Mouse (Mus musculus) adrenal gland, postnatal 14 days (tissue): ENCODE data around the gene Gm8356. TPM values are rescaled to one million over a fixed set of nuclear protein-coding genes. Genes with fewer than 3 reads are reported as not detected.
"Not testable (repeated sequence)": the region's sequence is repeated elsewhere in the genome, so short reads cannot be mapped to it uniquely, and the experiment has no call there.

Source experiments
- DNase-seq: peaks from one replicate; pipeline ENCODE4 v3.0.0; 2021; ENCODE audit warnings: mixed read lengths
- long read RNA-seq, 2 experiments: library from polyadenylated mRNA; stranded (forward); transcript quantifications; one replicate each; pipeline ENCODE4 v2.0.0; 2021
- total RNA-seq: library from RNA; stranded (reverse); gene quantifications from 2 replicates; pipeline ENCODE4 v1.2.3, GENCODE M21; 2021

Gm8356 gene
- not detected in 2 replicates for total RNA-seq
- long read RNA-seq, experiment 1, result 0 reads
- long read RNA-seq, experiment 2, result 0 reads

DNA sequence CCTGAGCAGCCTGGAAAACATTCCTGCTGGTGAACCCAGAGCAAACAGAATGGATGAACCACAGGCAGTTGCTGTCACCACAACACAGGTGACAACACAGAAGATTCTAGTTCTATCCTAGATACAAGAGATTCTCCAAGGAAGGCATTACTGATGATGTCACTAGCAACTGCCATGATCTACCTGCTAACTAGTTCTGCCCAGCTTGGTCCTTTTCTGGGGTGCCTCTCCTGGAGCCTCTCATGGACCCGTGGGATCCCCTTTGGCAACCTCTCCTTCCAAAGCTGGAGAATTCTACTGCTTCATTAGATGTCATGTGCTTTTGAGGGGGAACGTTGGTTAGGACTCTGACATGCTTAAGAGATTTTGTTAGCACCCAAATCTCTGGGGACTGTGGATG is at the start of gene Gm8356:
Gm8356 (minus strand) TSS at position 101 of the 400 bp plus-strand sequence.
- DNase-seq, result not testable (repeated sequence)

DNA sequence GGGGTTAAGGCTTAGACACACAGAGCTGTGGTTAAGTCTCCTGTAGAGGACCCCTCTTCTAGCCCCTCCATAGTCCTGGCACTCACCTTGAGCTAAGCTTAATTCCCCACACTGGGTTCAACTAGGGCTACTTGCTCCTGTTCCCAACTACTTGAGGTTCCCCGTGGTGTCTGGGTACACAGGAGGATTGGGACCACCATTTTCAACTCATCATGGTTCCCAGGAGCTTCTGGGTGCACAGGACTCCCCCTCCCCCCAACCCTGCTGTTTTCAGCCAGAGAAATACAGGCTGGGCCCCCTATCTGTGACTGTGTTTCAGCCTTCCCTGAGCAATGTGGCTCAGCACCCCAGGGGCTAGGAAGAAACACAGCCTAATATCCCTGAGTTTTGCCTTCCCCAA is 50.8 kb downstream of the Gm8356 start:
- DNase-seq, result not testable (repeated sequence)

DNA sequence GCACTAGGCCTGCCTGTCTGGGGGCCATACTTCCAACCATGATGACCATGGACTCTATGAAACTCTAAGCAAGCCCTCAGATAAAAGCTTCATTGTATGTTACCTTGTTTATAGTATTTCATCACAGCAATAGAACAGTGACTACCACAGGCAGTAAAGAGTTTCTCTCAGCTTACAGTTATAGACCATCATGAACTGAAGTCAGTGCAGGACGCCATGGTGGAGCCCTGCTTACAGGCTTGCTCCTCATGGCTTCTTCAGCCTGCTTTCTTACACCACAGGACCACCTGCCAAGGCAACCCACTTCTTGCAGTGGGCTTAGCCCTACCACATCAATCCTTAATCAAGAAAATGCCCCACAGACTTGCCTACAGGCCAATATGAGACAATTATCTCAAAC is 51.5 kb downstream of the Gm8356 start:
- not testable (repeated sequence) for DNase-seq

DNA sequence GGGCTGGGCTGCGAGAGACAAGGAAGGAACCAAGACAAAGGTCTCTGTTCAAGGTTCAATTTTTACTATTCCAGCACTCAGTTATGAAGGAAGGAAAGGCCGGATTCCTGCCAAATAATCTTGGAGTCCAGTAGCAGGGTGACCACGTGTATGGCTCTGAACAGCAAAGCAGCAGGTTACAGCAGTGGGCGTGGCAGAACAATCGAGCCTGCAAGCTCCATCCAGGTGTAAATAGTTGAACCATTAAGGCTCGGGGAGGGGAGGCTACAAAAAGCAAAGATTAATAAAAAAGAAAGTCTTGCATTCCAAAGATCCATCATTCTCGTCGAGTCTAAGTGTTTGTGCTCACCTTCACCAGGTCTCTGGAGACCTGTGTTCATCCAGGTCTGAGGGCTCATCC is 55.0 kb downstream of the Gm8356 start:
- DNase-seq, result not testable (repeated sequence)

Other genes starting within 250 kb of the Gm8356 start
- gene Gm21103, start 232.4 kb downstream of the Gm8356 start, total RNA-seq, result not detected in 2 replicates
- gene Gm3618, start 193.6 kb downstream of the Gm8356 start, total RNA-seq, result not detected in 2 replicates
- gene Gm16440, start 147.0 kb downstream of the Gm8356 start, total RNA-seq, result not detected in 2 replicates
- 0.34 and 0.78 TPM in 2 replicates for gene Gm3591, start 124.8 kb downstream of the Gm8356 start, total RNA-seq
- gene Gm3594, start 92.7 kb downstream of the Gm8356 start, total RNA-seq, result not detected in 2 replicates
- 0.78 and 0.98 TPM in 2 replicates for gene Gm3629, start 53.3 kb upstream of the Gm8356 start, total RNA-seq
- gene Gm3460, start 85.1 kb upstream of the Gm8356 start, total RNA-seq, result not detected in 2 replicates
- gene Gm10251, start 146.9 kb upstream of the Gm8356 start, total RNA-seq, result not detected in 2 replicates
- not detected in 2 replicates for gene Gm8050, start 183.0 kb upstream of the Gm8356 start, total RNA-seq
- gene Gm3636, start 205.0 kb upstream of the Gm8356 start, total RNA-seq, result 0.94 and 1.1 TPM in 2 replicates
- not detected in 2 replicates for gene Gm8362, start 237.1 kb upstream of the Gm8356 start, total RNA-seq